Mouse (Mus musculus): Measurements from ENCODE around the gene Zfp128. TPM values are rescaled to one million over a fixed set of nuclear protein-coding genes. Genes with fewer than 3 reads are reported as not detected.
"Not testable (repeated sequence)": the region's sequence is repeated elsewhere in the genome, so short reads cannot be mapped to it uniquely, and the experiment has no call there.

Zfp128 gene
- polyA plus RNA-seq, 1 experiment, result 0.85 TPM

GRCm38 (mm10) chr7:12934808-12935207 is 53.8 kb downstream of the Zfp128 start:
- H3K4me3 ChIP-seq (ENCODE audit: extremely low read depth, insufficient read depth, insufficient read length), result no peak overlapping the region
- no peaks in the 10 kb centered on the region for H3K4me1 ChIP-seq (ENCODE audit: control insufficient read depth, insufficient read depth, insufficient read length)
- no peak for TF ChIP-seq POLR2A (IDR thresholded peaks at IDR 0.05; ENCODE audit: low read depth, low read length)
- TF ChIP-seq CTCF (IDR thresholded peaks at IDR 0.05; ENCODE audit: extremely low read depth, insufficient read depth, insufficient read length, insufficient replicate concordance), result no peak
- no peaks in the 10 kb centered on the region for H3K36me3 ChIP-seq (ENCODE audit: control insufficient read depth, insufficient read depth, low read length)
- no peaks in the 10 kb centered on the region for H3K27me3 ChIP-seq (ENCODE audit: control insufficient read depth, insufficient read depth, low read length)
- no peak overlapping the region for H3K27ac ChIP-seq (ENCODE audit: insufficient read depth, low read length)
- 74% methylated on average over 3 of the region's 3 CpGs for WGBS
- no peak for DNase-seq (ENCODE audit: low read depth in 1 of 2, low spot score in 2 of 2)

GRCm38 (mm10) chr7:12937254-12937803 is 56.4 kb downstream of the Zfp128 start:
- not testable (repeated sequence) for H3K27me3 ChIP-seq (ENCODE audit: control insufficient read depth, insufficient read depth, low read length); DNase-seq (ENCODE audit: low read depth in 1 of 2, low spot score in 2 of 2); H3K27ac ChIP-seq (ENCODE audit: insufficient read depth, low read length); H3K4me3 ChIP-seq (ENCODE audit: extremely low read depth, insufficient read depth, insufficient read length); H3K36me3 ChIP-seq (ENCODE audit: control insufficient read depth, insufficient read depth, low read length); H3K4me1 ChIP-seq (ENCODE audit: control insufficient read depth, insufficient read depth, insufficient read length)
- 95% methylated on average over 4 of the region's 4 CpGs for WGBS

GRCm38 (mm10) chr7:12940599-12940998 is 59.6 kb downstream of the Zfp128 start:
- Histone ChIP-seq H3K36me3 (ENCODE audit: control insufficient read depth, insufficient read depth, low read length) (no peaks in the 10 kb centered on the region), H3K4me1 (ENCODE audit: control insufficient read depth, insufficient read depth, insufficient read length) (no peaks in the 10 kb centered on the region), H3K27me3 (ENCODE audit: control insufficient read depth, insufficient read depth, low read length) (no peaks in the 10 kb centered on the region), H3K27ac (ENCODE audit: insufficient read depth, low read length) (no peak overlapping the region), H3K4me3 (ENCODE audit: extremely low read depth, insufficient read depth, insufficient read length) (no peak overlapping the region)
- WGBS, result 79% methylated on average over 4 of the region's 4 CpGs
- no peak for DNase-seq (ENCODE audit: low read depth in 1 of 2, low spot score in 2 of 2)
- TF ChIP-seq POLR2A (IDR thresholded peaks at IDR 0.05; ENCODE audit: low read depth, low read length), result no peak
- TF ChIP-seq CTCF (IDR thresholded peaks at IDR 0.05; ENCODE audit: extremely low read depth, insufficient read depth, insufficient read length, insufficient replicate concordance), result no peak

Other genes starting within 250 kb of the Zfp128 start
- not detected in 2 replicates for gene Vmn2r54, start 240.9 kb upstream of the Zfp128 start, polyA plus RNA-seq (2012; rRNA removed)
- not detected in 2 replicates for gene Vmn2r55, start 196.2 kb upstream of the Zfp128 start, polyA plus RNA-seq (2012; rRNA removed)
- gene Vmn2r56, start 146.2 kb upstream of the Zfp128 start, polyA plus RNA-seq (2012; rRNA removed), result not detected in 2 replicates
- 0.76 and 1.4 TPM in 2 replicates for gene Zscan18, start 77.5 kb upstream of the Zfp128 start, polyA plus RNA-seq (2012; rRNA removed)
- gene Zfp329, start 62.3 kb upstream of the Zfp128 start, polyA plus RNA-seq (2012; rRNA removed), result 0.81 and 0.92 TPM in 2 replicates
- gene Zfp110, start 46.4 kb upstream of the Zfp128 start, polyA plus RNA-seq (2012; rRNA removed), result 9.5 and 12.4 TPM in 2 replicates
- 6.8 and 7.1 TPM in 2 replicates for gene Zscan22, start 16.6 kb downstream of the Zfp128 start, polyA plus RNA-seq (2012; rRNA removed)
- gene Rps5, start 41.1 kb downstream of the Zfp128 start, polyA plus RNA-seq (2012; rRNA removed), result 2,106 and 2,648 TPM in 2 replicates
- gene Rnf225, start 46.2 kb downstream of the Zfp128 start, polyA plus RNA-seq (2012; rRNA removed), result 0.21 and 0.31 TPM in 2 replicates
- 3.7 and 4.7 TPM in 2 replicates for gene Zfp324, start 84.7 kb downstream of the Zfp128 start, polyA plus RNA-seq (2012; rRNA removed)
- 4.1 and 5.1 TPM in 2 replicates for gene Zfp446, start 96.7 kb downstream of the Zfp128 start, polyA plus RNA-seq (2012; rRNA removed)
- 0.21 TPM in 2 replicates for gene Slc27a5, start 117.0 kb downstream of the Zfp128 start, polyA plus RNA-seq (2012; rRNA removed)
- 272 TPM in 2 replicates for gene Trim28, start 117.9 kb downstream of the Zfp128 start, polyA plus RNA-seq (2012; rRNA removed)
- gene Zbtb45, start 128.9 kb downstream of the Zfp128 start, polyA plus RNA-seq (2012; rRNA removed), result 24.5 and 34.5 TPM in 2 replicates
- gene Chmp2a, start 153.6 kb downstream of the Zfp128 start, polyA plus RNA-seq (2012; rRNA removed), result 40.2 and 41.1 TPM in 2 replicates
- gene Ube2m, start 157.1 kb downstream of the Zfp128 start, polyA plus RNA-seq (2012; rRNA removed), result 62.7 and 90.8 TPM in 2 replicates
- gene Mzf1, start 173.6 kb downstream of the Zfp128 start, polyA plus RNA-seq (2012; rRNA removed), result 0.76 and 1.1 TPM in 2 replicates
- not detected in 2 replicates for gene Vmn1r85, start 214.0 kb downstream of the Zfp128 start, polyA plus RNA-seq (2012; rRNA removed)
- gene Vmn1r86, start 238.7 kb downstream of the Zfp128 start, polyA plus RNA-seq (2012; rRNA removed), result not detected in 2 replicates

Measured in spleen, adult 2 months (tissue).